Mouse (Mus musculus): ENCODE results near the gene Rcor3. TPM values are rescaled to one million over a fixed set of nuclear protein-coding genes. Genes with fewer than 3 reads are reported as not detected.

The Rcor3 gene
- polyA plus RNA-seq, 1 experiment from 2014 or later, result 11.8 TPM

GRCm38 (mm10) chr1:192061666-192062306 is 76.1 kb downstream of the Rcor3 start:
- 53% methylated on average over 4 of the region's 4 CpGs for WGBS (ENCODE audit: insufficient replicate concordance)
- H3K4me2 ChIP-seq, result no peak overlapping the region
- H3K27ac ChIP-seq, result no peak overlapping the region
- H3K4me3 ChIP-seq, result no peak overlapping the region
- no peaks in the 10 kb centered on the region for H3K4me1 ChIP-seq
- peaks cover 71% of the 10 kb centered on the region for H3K36me3 ChIP-seq
- no peak overlapping the region for H3K9ac ChIP-seq
- H3K9me3 ChIP-seq (replicated peaks), result peaks cover 7% of the 10 kb centered on the region
- no peak for ATAC-seq
- no peaks in the 10 kb centered on the region for H3K27me3 ChIP-seq (replicated peaks)

GRCm38 (mm10) chr1:192058911-192059310 is 79.0 kb downstream of the Rcor3 start:
- ATAC-seq, result no peak

GRCm38 (mm10) chr1:192053726-192054125 is 84.1 kb downstream of the Rcor3 start:
- Histone ChIP-seq H3K36me3 (peaks cover 37% of the 10 kb centered on the region), H3K9me3 (replicated peaks) (no peaks in the 10 kb centered on the region), H3K4me2 (no peak overlapping the region), H3K27me3 (replicated peaks) (no peaks in the 10 kb centered on the region), H3K4me1 (no peaks in the 10 kb centered on the region), H3K27ac (no peak overlapping the region), H3K4me3 (no peak overlapping the region), H3K9ac (no peak overlapping the region)
- no peak for ATAC-seq
- 78% methylated on average over 3 of the region's 3 CpGs for WGBS (ENCODE audit: insufficient replicate concordance)

More at GRCm38 (mm10) chr1:192058911-192059310, 79.0 kb downstream of the Rcor3 start:
- Histone ChIP-seq H3K4me2 (no peak overlapping the region), H3K9ac (no peak overlapping the region), H3K4me3 (no peak overlapping the region), H3K4me1 (no peaks in the 10 kb centered on the region), H3K27me3 (replicated peaks) (no peaks in the 10 kb centered on the region), H3K9me3 (replicated peaks) (peaks cover 7% of the 10 kb centered on the region), H3K36me3 (peaks cover 57% of the 10 kb centered on the region), H3K27ac (no peak overlapping the region)
- 75% methylated on average over 10 of the region's 10 CpGs for WGBS (ENCODE audit: insufficient replicate concordance)

- Histone ChIP-seq H3K27ac (no peak overlapping the region), H3K36me3 (peaks cover 33% of the 10 kb centered on the region), H3K9ac (no peak overlapping the region), H3K27me3 (replicated peaks) (no peaks in the 10 kb centered on the region), H3K9me3 (replicated peaks) (no peaks in the 10 kb centered on the region), H3K4me3 (no peak overlapping the region), H3K4me2 (no peak overlapping the region), H3K4me1 (no peaks in the 10 kb centered on the region)
- 81% methylated on average over 5 of the region's 5 CpGs for WGBS (ENCODE audit: insufficient replicate concordance)
- ATAC-seq, result no peak
Measured at GRCm38 (mm10) chr1:192052986-192053385, 84.9 kb downstream of the Rcor3 start.

GRCm38 (mm10) chr1:192052461-192052860 is 85.4 kb downstream of the Rcor3 start:
- H3K4me2 ChIP-seq, result no peak overlapping the region
- H3K4me3 ChIP-seq, result no peak overlapping the region
- H3K36me3 ChIP-seq, result peaks cover 33% of the 10 kb centered on the region
- no peaks in the 10 kb centered on the region for H3K9me3 ChIP-seq (replicated peaks)
- H3K4me1 ChIP-seq, result no peaks in the 10 kb centered on the region
- H3K27me3 ChIP-seq (replicated peaks), result no peaks in the 10 kb centered on the region
- no peak for ATAC-seq
- H3K27ac ChIP-seq, result no peak overlapping the region
- 76% methylated on average over 8 of the region's 8 CpGs for WGBS (ENCODE audit: insufficient replicate concordance)
- no peak overlapping the region for H3K9ac ChIP-seq

Other genes with a start within 250 kb of the Rcor3 start
- gene Slc30a1, start 231.3 kb downstream of the Rcor3 start, polyA plus RNA-seq (2016; fragmentation: Nextera tagmentation; extraction: Ambion mirVana), result 6.0 and 7.2 TPM in 2 replicates
- 0.13 and 0.19 TPM in 2 replicates for gene Rd3, start 160.7 kb downstream of the Rcor3 start, polyA plus RNA-seq (2016; fragmentation: Nextera tagmentation; extraction: Ambion mirVana)
- gene Traf5, start 45.5 kb downstream of the Rcor3 start, polyA plus RNA-seq (2016; fragmentation: Nextera tagmentation; extraction: Ambion mirVana), result 9.9 and 11.2 TPM in 2 replicates
- gene Kcnh1, start 52.7 kb upstream of the Rcor3 start, polyA plus RNA-seq (2016; fragmentation: Nextera tagmentation; extraction: Ambion mirVana), result 0.04 TPM in 1 of 2 replicates, not detected in the other